Mouse (Mus musculus): Measurements from ENCODE around the gene Gpr19.

Gpr19 gene

DNA sequence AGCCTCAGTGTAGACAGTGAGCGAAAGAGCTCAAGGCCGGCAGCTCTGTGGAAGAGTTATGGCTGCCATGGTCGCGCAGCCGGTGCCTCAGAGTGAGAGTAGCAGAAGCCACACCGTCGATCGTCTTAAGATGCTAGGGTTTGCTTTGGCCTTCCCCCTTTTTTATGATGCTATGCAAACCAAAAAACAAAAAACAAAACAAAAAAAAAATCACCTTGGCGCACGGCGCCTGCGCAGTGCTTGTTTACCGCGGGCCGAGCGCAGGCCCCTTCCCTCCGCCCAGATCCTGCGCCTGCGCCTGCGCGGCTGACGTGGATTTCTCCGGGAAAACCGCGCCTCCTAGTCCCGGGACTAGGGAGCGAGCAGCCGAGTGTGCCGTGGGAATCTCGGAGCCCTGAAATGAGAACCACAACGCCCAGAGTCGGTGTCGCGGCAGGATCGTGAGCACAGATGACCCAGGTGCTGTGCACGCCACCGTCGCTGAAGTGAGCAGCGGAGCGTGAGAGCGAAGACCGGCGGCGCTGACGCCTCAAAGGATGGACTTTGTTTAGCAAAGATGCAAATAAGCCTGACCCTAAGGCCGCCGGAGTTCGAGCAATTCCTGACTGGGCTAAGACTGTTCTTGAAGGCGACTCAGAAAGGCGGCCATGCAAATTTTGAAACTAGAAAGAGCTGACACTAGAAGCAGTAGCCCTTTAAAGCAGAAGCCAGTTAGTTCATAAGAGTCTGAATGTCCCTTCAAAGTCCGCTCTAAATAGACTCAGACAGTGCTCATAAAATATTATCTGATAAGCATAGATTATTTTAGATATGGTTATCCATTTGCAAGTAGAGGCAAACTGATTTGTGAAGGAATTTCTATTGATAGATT is at the start of gene Gpr19:
Gene Gpr19, minus strand, starts transcription at position 484 of the 871 bp plus-strand sequence.
- DNase-seq (ENCODE audit: low spot score): peak; percentile 93

DNA sequence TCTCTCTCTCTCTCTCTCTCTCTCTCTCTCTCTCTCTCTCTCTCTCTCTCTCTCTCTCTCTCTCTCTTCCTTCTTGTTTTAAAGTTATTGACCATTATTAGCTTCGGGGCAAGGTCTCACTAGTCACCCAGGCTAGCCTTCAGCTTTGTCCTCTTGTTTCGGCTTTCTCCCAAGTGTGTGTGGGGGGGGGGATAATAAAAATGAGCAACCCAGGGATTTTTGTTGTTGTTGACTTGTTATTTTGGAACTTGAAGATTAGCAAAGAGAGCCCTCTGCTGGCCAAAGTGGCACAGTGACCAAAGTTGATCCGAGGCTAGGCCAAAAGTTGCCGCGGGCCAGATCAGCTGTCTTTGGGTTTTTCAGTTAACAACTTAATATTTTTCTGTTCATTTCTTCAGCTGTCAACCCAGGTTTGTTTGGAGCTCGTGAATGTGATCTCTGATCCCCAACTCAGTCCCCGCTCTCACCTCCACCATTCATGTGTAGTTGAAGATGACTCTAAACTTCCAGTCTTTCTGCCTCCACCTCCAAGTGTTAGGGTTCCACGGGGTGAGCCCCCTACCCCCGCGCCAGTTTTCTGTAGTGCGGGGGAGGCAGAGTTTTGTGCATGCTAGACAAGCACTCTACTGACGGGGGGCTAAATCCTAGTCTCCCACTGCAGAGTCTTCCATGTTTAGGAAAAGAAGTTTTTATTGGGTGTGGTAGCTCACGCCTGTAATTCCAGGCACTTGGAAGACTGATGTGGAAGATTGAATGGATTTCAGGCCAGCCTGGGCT is 49.1 kb upstream of the Gpr19 start:
- DNase-seq (ENCODE audit: low spot score): peak; percentile 80

DNA sequence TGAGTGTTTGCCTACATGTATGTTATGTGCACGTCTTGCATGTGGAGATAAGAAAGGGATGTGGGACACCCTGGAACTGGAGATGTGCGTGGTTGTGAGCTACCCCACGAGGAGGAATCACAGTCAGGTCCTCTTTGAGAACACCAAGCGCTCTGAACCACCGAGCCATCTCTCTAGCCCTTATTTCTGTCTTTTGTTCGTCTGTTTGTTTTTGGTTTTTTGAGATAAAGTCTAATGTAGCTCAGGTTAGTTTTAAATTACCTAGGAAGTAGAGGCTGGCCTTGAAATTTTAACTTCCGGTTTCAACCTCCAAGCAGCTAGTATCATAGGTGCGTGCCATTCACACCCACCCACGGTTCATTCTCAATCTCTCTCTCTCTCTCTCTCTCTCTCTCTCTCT is 48.5 kb upstream of the Gpr19 start:
- no peak for DNase-seq (ENCODE audit: low spot score)

DNA sequence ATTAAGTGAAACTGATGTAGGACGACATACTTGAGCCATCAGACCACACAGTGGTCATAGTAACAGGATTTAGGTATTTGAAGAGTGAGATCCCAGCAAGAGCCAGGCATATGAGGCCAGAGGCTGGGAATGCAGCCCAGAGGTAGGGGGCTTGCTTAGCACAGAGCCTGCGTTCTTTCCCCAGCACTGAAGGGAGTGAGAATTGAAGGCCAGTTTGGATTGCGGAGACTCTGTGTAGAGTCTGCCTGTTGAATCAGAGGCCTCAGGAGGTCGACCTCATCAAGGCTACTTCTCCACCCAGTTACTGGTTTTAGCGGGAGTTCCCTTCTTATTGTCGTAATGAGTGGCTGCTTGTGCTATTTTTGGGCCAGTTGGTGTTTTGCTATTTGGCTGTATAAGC is 47.7 kb upstream of the Gpr19 start:
- no peak for DNase-seq (ENCODE audit: low spot score)

DNA sequence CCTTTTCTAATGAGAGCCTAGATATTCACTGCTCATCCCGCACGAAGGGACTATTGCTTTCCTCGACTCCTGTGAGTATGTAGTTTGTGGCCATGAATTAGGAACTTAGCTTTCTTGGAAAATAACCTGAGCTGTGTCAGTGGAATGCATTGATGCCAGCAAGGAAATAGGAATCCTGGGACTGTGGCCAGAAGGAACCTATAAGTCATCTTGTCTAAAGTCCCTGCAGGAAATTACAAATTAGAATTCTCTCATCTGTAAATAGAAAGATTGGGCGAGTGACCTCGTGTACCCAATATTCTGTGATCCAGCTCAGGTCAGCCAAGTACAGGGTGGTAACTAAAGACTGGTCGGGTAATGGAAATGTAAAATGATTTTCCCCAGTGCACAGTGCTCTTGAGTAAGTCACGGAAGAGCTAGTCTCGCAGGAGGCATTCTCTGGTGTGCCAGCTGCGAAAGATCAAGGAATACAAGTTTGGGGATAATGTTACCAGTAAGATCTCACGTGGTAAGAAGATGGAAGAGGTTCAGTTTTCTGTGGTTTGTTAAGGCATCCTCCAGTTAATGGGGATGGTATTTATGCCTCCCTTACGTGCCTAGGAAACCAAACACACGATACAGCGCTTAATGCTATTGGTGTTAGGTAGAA is 45.5 kb upstream of the Gpr19 start:
- DNase-seq (ENCODE audit: low spot score): no peak

DNA sequence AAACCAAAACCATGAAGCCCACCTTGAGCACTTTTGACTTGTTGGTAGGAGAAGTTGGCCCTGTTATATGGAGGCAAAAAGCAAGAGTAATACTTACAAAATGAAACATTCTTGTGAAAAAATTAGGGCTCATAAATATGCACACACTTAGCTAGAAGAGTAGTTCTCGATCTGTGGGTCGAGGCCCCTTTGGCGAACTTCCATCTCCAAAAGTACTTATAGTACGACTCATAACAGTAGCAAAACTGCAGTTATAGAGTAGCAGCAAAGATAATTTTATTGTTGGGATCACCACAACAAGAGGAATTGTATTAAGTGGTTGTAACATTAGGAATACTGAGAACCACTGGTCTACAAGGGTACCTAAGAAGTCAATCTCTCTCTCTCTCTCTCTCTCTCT is 41.4 kb upstream of the Gpr19 start:
- DNase-seq (ENCODE audit: low spot score): no peak

DNA sequence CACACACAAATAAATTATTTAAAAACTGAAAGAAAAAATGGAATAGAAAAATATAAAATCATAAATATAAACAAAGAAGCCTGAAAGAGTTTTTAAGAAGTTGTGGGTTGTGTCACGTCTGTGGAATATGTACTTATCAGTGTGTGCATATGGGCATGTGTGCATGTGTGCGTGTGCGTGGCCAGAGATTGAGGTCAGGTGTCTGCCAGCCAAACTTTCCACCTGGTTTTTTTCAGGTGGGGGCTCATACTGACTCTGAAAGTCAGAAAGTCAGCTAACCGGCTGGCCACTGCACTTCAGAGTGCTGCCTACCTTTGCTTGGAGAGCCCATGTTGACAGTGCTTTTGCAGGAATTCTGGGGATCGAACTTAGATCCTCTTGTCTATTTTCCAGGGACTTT is 35.9 kb upstream of the Gpr19 start:
- no peak for DNase-seq (ENCODE audit: low spot score)

DNA sequence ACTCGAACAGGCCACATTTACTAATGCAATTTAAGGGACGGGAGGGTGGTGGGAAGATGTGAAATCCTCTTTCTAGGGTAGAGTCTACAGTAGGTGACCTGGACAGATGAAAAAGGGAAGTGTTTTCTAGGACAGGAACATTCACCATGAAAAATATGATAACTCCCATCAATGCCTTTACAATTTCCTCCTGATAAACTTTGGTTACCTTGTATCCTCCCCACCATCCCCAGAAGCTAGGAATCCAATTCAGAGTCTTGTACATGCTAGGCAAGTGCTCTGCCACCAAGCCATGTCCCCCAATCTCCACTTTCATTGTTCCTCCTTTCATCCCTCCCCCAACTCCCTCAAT is 34.8 kb upstream of the Gpr19 start:
- no peak for DNase-seq (ENCODE audit: low spot score)

DNA sequence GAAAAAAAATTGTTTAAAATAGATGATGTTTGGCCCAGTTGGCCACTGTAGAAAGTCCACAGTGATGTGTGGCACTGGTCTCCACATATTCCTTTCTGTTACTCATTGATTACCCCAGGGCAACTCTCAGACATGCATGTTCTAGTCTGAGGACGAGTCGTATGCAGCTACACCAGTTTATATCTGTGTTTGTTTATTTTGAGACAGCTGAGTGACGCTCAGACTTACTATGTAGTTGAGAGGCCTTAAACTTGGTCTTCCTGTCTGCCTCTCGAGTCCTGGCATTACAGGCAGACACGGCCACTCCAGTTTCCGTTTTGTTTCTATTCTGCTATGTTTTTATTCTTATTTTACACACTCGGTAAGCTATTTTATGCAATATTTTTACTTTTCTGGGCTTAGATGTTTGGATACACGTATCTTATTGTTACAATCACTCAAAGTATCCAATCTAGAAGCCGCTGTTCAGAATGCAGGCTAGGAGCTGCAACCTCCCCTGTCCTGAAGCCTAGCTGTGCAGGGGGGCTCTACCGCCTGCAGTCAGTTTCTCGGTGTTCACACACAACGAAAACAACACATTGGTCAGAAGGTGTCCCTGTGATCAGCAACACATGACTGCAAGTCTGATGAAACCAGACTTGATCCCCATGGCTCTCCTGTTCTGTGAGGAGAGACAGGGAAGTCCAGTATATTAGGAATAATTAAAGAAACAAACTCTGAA is 34.3 kb upstream of the Gpr19 start:
- DNase-seq (ENCODE audit: low spot score): no peak

DNA sequence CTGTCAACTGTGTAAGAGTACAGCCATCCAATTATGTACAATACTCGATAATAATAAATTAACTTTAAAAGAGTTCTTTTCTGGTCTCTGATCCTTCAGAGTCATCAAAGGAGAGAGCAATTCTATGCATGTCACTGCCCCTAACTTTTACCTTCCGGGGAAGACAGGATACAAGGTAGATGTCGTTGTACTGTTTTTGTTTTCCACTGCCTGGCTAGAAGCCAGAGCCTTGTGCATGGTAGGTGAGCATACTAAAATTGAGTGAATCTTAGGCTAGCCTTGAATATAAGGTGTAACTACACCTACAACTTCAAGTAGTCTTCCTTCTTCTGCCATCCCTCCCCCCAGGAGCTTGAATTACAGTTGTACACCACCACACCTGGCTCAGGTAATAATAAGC is 32.8 kb upstream of the Gpr19 start:
- DNase-seq (ENCODE audit: low spot score): no peak

DNA sequence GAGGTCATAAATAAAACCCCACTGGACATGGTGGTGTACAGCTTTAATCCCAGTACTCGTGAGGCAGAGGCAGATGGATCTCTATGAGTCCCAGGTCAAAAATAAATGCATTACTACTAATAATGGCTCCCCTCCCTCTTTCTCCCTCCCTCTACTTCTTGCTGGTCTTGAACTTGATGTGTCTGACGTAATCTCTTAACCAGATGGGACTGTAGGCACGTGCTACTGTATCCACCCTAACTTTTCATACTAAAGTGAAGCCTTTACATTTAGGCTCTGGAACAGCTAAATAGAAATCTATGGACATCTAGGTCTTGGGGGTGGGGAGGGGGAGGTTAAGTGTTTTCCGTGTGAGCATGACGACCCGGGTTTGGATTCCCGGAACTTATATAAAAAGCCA is 32.0 kb upstream of the Gpr19 start:
- DNase-seq (ENCODE audit: low spot score): no peak

DNA sequence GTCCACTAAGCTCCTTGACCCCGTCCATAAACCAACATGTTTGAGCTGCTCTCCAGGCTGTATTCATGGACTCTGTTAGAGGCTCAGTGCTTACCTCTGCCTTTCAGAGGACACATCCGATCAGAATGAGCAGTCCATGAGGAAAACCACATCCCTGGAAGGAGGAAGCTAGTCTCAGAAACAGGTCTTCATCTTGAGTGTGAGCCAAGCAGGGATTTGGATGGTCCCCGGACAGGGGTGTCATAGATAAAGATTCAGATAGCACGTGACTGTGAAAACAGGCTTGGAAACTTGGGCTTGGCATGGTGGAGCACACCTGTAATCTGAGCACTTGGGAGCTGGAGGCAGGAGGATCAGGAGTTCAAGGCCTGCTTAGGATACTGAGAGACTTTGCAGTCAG is 31.5 kb upstream of the Gpr19 start:
- DNase-seq (ENCODE audit: low spot score): no peak

DNA sequence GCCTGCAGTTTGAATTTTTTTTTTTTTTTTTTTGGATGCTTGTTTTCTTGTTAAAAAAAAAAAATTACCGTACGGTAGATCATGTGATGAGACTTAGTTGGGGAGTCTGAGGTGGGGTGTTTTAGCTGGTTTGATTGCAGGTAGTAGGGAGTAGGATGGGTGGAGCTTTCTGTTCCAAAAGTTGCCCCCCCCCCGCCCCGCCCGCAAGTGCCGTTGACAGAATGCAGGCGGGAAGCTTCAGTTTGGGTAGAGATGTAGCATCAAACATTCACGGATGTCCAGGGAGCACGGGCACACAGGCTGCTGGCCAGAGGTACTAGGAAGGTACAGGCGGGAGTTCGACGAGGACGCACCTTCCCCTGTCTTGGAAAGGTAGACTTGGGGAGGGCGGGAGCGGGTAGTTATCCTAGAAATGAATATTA is 30.5 kb upstream of the Gpr19 start:
- DNase-seq (ENCODE audit: low spot score): no peak

DNA sequence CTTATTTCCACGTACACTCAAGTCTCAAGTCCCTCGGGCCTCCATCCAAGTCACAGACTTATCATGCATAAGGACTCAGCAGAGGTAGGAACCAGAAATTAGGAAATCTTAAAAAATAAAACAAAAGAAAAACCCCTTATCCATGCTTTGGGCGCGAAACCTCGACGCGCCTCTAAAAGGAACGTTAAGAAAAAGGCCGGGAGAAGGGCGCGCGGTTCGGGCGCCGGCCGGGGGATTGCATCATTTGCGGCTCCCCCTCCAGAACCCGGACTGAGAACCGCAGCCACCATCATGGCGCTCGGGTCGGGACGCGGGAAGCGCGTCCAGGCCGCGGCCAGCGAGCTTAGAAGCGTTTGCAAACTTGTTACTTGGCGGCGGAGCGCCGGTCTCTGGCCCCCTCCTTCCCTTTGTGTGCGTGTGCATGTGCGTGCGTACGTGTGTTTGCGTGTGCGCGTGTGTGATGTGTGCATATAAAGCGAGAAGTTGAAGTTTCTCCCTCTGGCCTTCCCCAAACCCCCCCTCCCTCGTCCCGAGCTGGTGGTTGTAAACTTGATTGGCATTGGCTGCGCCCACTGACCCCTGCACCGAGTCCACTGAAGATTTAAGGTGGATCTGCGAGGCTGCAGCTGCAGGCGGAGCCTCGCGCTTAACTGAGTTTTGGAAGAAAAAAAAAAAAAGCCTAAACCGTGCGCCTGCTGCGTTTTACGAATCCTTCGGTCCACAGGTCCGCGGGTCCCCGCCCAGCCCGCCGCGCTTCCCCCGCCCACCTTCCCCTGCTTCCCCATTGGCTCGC is 29.9 kb upstream of the Gpr19 start:
- peak; percentile 92 for DNase-seq (ENCODE audit: low spot score)

DNA sequence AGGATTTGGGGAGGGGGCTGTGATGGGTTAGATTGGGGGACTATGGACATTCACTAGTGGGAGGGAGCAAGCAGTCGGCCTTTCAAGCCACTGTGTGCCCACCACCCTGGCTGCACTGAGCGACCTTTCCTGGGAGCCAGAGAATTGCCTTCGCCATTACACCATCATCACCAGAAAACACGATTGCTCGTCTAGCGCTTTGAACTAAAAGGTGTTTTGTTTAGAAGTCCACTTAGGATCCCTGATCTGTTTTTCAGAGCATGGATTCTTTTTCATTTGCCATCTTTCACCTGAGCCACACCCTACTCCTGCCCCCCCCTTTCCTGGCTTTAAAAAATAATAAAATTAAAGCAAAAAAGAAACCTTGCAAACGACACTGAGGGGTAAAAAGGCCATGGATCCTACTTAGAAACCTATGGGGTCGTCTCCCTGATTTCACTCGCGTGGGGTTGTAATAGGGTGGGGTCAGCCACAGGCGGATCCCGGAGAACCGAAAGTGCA is 29.3 kb upstream of the Gpr19 start:
- peak; percentile 64 for DNase-seq (ENCODE audit: low spot score)

DNA sequence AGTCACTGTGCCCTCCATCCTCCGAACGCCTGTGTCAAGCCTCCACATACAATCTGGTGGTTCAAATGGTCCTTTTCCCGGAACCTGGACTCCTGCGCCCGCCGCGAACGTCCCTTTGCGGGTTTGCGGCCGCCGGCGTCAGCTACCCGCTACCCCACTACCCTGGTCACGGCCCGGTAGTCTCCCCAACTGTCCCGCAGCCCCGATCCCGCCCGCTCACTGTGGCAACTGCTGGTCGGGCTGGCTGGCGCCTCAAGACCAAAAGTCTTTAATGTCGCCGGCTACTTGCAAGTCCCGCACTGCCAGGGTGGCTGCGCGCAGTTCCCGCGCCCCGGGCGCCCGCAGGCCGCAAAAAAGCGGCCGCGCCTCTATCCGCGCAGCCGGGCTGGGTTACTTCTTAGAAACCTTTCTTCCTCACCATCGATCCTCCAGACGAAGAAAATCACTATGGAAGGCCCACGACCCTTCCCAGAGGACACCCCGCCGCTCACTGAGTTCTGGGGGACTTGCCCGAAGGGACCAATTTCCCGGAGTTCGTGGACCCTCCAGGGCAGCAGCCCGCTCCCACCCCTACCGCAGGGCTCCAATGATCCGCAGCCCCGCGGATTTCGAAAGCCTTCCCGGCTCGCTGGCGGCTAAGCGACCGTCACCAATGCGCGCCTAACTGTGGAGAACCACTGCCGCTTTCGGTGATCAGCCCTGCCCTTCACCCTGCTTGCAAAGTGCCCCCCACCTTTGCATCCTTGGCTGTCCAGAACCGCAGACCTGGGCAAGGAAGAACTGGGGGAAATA is 28.6 kb upstream of the Gpr19 start:
- peak; percentile 76 for DNase-seq (ENCODE audit: low spot score)

DNA sequence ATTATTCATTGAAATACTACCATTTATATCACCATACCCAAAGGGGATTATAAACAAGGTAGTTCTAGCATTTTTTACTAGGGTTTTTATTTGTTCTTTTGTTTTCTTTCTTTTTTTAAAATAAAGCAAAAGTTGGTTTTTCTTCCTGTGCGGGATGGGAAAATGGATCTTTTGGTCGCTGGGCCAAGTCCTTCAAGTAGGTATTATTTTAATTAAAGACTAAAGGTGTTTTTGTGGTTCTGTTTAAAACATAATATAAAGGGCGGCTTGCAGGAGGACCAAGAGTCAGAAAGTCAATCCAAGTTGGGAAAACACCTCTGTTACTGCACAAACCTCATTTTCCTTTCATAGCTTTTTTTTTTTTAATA is 27.9 kb upstream of the Gpr19 start:
- DNase-seq (ENCODE audit: low spot score): no peak

DNA sequence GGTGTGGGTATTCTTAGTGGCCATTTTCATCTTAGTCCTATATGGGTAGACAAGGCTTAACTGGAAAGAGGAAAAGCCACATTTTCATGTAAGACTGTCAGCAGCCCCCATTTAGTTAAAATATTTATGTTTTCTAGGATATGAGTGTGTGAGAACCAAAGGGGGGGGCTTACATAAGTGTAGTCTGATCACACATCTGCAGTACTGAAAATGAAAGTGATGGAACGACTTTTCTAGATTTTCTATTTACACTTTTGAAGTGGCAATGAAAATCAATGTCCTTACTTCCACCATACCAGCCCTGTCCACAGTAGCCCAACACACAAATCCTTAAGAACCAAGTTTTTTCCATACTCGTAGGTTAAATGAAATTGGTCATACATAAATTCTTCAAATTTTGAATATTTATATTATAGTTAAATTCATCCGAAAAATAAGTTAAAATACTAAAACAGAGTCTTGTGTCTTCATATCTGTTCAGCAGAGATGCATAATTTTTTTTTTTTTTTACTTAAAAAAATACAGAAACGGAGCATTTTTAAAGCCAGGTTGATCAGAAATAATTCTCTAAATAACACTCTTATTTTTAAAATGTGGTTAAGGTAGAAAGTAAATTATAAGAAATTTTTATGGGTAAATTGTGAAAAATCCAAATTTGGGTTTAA is 27.4 kb upstream of the Gpr19 start:
- no peak for DNase-seq (ENCODE audit: low spot score)

DNA sequence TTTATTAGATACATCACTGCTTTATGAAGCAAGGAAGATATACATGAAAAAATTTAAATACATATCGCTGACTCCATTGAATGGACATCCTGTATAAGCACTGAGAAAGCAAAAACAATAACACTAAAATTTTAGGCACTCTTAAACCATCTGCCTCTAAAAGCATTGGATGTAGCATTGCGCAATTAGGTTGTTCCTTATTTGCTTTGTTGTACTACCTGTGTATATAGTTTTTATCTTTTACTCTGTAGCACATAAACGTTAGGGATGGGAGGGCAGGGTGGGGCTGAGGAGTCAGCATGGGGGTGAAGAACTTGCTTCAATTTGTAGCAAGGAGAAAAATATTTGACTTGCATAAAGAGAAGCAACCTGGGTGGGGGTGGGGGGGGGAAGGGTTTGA is 25.9 kb upstream of the Gpr19 start:
- no peak for DNase-seq (ENCODE audit: low spot score)

DNA sequence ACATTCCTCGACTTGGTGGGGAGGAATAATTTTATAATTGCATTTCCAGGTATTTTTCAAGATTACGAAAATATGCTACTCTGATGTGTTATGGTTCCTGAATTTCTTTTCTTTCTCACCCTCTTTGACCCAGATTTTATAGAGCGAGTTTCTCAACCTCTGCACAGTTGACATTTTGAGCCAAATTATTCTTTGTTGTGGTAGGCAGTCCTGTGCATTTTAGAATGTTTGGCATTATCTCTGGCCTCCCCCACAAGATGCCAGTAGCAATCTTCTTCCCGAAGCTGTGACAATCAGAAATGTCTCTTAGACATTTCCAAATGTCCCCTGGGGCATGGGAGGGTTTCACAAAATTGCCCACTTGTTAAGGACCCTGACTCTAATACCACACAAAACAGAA is 25.3 kb upstream of the Gpr19 start:
- DNase-seq (ENCODE audit: low spot score): no peak

Data from retina, embryonic 14.5 days (tissue).